Mouse (Mus musculus) lung, postnatal 0 days (tissue): ENCODE results near the gene Oaz2. TPM values are rescaled to one million over a fixed set of nuclear protein-coding genes. Genes with fewer than 3 reads are reported as not detected.

Experiments used
- ATAC-seq: fragments of 200-750 bp; cut with Nextera tagmentation; 2 replicates; pipeline ENCODE4 v1.8.0; 2017; ENCODE audit warnings: moderate library complexity
- DNase-seq: peaks from one replicate; pipeline ENCODE4 v3.0.0-alpha.2; 2016; ENCODE audit warnings: low spot score
- H3K27ac ChIP-seq: fragments of 300-500 bp; sonication (generic); 2 replicates; pipeline ENCODE4 v1.5.1; 2014; ENCODE audit warnings: antibody characterized with exemption, mild to moderate bottlenecking, low read length, mixed read lengths
- H3K27me3 ChIP-seq: fragments of 300-500 bp; sonication (generic); replicated peaks from 2 replicates; pipeline ENCODE4 v1.6.1; 2014; ENCODE audit warnings: low read length, mixed read lengths; ENCODE audit not compliant: insufficient read depth
- H3K36me3 ChIP-seq: fragments of 300-500 bp; sonication (generic); 2 replicates; pipeline ENCODE4 v1.6.1; 2014; ENCODE audit warnings: low read length, mixed read lengths; ENCODE audit not compliant: insufficient read depth
- H3K4me1 ChIP-seq: fragments of 300-500 bp; sonication (generic); 2 replicates; pipeline ENCODE4 v1.6.1; 2014; ENCODE audit warnings: antibody characterized with exemption, low read depth, low read length, mixed read lengths; ENCODE audit not compliant: insufficient read depth
- H3K4me2 ChIP-seq: fragments of 300-500 bp; sonication (generic); replicated peaks from 2 replicates; pipeline ENCODE4 v1.6.1; 2014; ENCODE audit warnings: low read depth, mild to moderate bottlenecking, low read length, moderate library complexity, mixed read lengths
- H3K4me3 ChIP-seq: fragments of 300-500 bp; sonication (generic); 2 replicates; pipeline ENCODE4 v1.5.1; 2014; ENCODE audit warnings: low read depth, low read length
- H3K9ac ChIP-seq: fragments of 300-500 bp; sonication (generic); replicated peaks from 2 replicates; pipeline ENCODE4 v1.6.1; 2014; ENCODE audit warnings: low read depth, mild to moderate bottlenecking
- H3K9me3 ChIP-seq: fragments of 300-500 bp; sonication (generic); 2 replicates; pipeline ENCODE4 v1.6.1; 2016; ENCODE audit warnings: low read length, mixed read lengths
- CTCF ChIP-seq: IDR thresholded peaks from 2 replicates; pipeline ENCODE4 v1.5.1; 2016; ENCODE audit warnings: antibody characterized with exemption, mild to moderate bottlenecking
- EP300 ChIP-seq: IDR thresholded peaks from 2 replicates; pipeline ENCODE4 v1.6.1; 2016; ENCODE audit warnings: antibody characterized with exemption, mild to moderate bottlenecking, control low read depth
- WGBS: fragments of 180-500 bp; shearing (Covaris S2); extraction: QIAGEN DNeasy Blood & Tissue Kit; methylation state at CpG from one replicate; pipeline ENCODE4 v1.1.7; 2014; 5-methylcytosine and 5-hydroxymethylcytosine counted together
- polyA plus RNA-seq: library from polyadenylated mRNA; unstranded; fragments of >200 nt; fragmentation: Nextera tagmentation; extraction: Ambion mirVana; gene quantifications from 2 replicates; pipeline ENCODE4 v1.2.1, GENCODE M21; 2015

Gene Oaz2
- polyA plus RNA-seq, 1 experiment from 2014 or later, result 649 TPM

DNA sequence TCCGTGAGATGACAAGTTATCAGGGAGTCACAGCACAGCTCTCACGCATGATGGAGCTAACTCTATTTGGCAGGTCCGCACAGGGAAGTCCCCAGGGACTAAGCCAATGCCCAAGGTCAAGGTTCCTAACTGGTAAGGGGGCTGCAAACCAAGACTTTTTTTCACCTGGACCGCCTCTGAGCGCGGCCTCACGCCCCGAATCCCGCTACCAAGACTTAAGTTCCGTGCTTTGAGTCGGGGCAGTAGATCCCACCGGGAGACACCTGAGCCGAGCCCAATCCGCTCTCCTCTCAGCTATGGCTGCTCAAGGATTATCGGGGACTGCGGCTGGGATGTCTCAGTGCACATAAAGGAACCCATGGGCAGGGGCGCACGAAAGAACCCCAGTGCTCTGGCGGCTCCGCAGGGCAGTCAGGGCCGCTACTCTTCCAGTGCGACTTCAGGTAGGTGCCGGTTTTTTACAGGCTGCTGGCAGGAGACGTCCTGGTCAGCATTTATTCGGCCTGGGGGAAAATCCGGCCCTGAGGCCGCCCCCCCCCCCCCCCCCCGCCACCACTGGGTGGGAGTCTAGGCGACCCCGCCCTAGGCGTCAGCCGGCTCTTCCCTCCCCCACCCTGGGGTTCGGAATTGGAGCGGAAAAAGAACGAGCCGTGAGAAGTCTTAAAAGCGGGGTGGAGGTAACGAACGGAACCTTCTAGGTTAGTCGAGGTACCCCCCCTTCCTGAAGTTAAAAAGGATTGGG lies 38.6 kb upstream of the Oaz2 start, which contains the start of gene Rbpms2:
Gene Rbpms2, plus strand, starts transcription at position 624 of the 742 bp plus-strand sequence.
- Histone ChIP-seq H3K27ac (0 out of 2 replicates have a peak within 1 kb of the TSS, but pooled peaks have one; percentile 14), H3K4me2 (peak within 1 kb of the TSS; percentile 98), H3K27me3 (no peaks in the 10 kb centered on the region), H3K9ac (peak within 1 kb of the TSS; percentile 34), H3K4me1 (no peaks in the 10 kb centered on the region), H3K4me3 (peak within 1 kb of the TSS; percentile 62), H3K36me3 (no peaks in the 10 kb centered on the region), H3K9me3 (no peaks in the 10 kb centered on the region)
- 4% methylated on average over 33 of the region's 40 CpGs for WGBS
- 0 out of 2 replicates have a peak, but pooled peaks have one; percentile 12 for ATAC-seq
- TF ChIP-seq EP300, result no peak
- TF ChIP-seq CTCF, result no peak
- DNase-seq, result peak; percentile 48

DNA sequence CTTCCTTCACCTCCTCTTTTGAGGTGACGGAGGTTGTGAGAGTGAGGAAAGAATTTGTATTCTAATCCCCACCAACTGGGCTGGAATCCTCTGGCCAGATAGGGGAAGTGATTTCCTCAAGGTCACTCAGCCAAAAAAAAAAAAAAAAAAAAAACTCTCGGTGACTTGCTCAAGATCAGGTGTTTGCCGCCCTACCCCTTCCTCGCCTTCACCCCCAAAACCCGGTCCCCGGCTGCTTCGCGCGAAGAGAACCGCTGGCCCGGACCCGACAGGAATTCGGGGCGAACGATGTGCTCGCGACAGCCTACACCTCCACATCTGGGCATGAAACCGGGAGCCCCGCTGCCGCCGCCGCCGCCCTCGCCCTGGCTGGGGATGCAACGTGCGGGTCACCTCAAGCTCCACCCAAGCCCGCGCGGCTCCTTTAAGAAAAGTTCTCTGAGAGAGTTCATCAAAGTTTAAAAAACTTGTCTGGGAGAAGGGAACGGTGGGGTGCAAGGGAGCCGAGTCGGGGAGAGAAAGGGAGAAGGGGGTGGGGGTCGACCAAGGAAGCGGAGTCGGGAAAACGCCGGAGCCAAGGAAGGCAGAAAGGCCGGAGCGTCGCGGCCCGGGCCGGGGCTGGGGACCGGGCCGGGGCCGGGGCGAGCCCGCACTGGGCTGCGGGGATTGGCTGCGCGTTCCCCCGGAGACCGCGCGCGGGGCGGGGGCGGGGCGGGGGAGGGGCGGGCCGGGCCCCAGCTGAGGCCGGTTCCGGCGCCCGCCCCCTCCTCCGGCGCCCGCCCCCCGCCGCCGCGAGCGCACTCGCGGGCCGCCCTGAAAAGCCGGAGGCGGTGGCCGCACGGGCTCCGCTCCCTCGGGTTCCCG lies 37.8 kb upstream of the Oaz2 start:
- Histone ChIP-seq H3K4me2 (peak overlapping the region; percentile 98), H3K4me3 (peak overlapping the region; percentile 62), H3K9me3 (no peaks in the 10 kb centered on the region), H3K27me3 (no peaks in the 10 kb centered on the region), H3K27ac (0 out of 2 replicates have a peak overlapping the region, but pooled peaks have one; percentile 14), H3K36me3 (no peaks in the 10 kb centered on the region), H3K9ac (peak overlapping the region; percentile 34), H3K4me1 (no peaks in the 10 kb centered on the region)
- DNase-seq, result peak; percentile 64
- under 1% methylated on average over 36 of the region's 83 CpGs for WGBS
- no peak for TF ChIP-seq CTCF
- TF ChIP-seq EP300, result no peak
- ATAC-seq, result peak; percentile 95

DNA sequence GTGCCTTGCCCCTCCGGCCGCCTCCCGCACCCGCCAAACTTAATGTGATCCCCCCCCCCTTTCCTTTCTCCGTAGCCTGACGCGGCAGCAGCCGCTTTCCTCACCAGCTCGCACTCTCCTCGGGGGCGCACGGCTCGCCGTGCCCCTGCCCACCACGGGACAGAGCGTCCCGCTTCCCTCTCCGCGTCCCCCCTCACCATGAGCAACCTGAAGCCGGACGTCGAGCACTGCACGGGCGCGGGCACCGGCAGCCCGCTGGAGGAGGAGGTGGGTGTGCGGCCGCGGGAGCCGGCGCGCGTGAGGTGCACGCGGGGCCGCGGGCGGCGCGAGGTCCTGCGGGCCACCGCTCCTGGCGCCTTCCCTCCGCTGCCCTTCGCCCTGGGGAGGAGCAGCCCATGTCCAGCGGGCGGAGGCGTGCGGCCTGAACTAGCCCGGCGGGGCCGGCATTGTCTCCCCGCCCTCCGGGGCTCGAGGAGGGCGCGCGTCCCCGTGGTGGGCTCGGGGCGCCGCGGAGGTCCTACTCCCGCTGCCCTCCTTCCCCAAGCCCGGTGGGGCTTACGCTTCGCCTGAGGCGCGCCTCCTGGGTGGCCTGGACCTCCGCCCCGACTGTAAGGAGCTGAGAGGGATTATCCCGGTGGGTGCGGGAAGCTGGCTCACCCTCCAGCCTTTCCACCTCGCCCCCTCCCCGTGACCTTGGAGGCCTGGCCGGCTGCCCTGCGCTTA lies 37.0 kb upstream of the Oaz2 start:
- 3% methylated on average over 48 of the region's 78 CpGs for WGBS
- peak overlapping the region; percentile 9; the same call in 1 of the 2 replicates for H3K9ac ChIP-seq
- peak overlapping the region; percentile 62 for H3K4me3 ChIP-seq
- 0 out of 2 replicates have a peak overlapping the region, but pooled peaks have one; percentile 14 for H3K27ac ChIP-seq
- H3K4me1 ChIP-seq, result no peaks in the 10 kb centered on the region
- H3K9me3 ChIP-seq, result no peaks in the 10 kb centered on the region
- ATAC-seq (peak; percentile 56), DNase-seq (peak; percentile 46)
- H3K27me3 ChIP-seq, result no peaks in the 10 kb centered on the region
- TF ChIP-seq EP300 (no peak), CTCF (no peak)
- no peaks in the 10 kb centered on the region for H3K36me3 ChIP-seq
- H3K4me2 ChIP-seq, result peak overlapping the region; percentile 98

DNA sequence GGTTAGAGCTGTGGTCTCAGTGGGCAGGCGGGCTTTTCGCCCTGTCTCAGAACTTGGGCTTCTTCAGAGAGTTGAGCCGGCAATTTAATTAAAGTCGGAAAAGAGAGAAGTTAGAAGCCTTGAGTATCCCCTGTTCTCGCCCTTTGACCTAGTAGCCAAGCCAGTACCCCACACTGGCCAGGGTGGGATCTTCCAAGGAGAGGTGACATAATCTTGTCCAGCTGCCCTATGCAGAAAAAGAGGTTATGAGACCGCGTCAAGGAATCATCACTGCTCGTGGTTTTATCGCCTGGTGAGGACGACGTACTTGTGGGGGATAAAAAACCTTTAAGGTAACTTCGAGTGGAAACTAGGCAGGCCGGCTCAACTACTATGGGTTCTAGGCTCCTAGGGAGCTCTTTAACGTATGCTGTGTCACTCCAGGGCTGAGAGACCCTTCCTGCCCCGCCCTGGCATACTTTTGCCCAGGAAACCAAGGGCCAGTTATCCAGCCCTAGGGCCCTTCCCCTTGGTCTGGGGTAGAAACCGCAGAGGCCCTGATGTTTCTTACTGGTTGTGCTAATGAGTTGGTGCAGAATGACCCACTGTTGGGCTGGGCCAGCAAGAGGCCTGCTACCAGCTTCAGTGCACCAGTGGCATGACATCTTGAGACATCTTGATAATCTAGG lies 36.3 kb upstream of the Oaz2 start:
- 34% methylated on average over 16 of the region's 16 CpGs for WGBS
- no peaks in the 10 kb centered on the region for H3K36me3 ChIP-seq
- H3K4me3 ChIP-seq, result peak overlapping the region; percentile 62
- ATAC-seq (no peak), DNase-seq (no peak)
- H3K27ac ChIP-seq, result no peak overlapping the region
- H3K27me3 ChIP-seq, result no peaks in the 10 kb centered on the region
- H3K9ac ChIP-seq, result no peak overlapping the region
- peak overlapping the region; percentile 98 for H3K4me2 ChIP-seq
- no peaks in the 10 kb centered on the region for H3K4me1 ChIP-seq
- TF ChIP-seq EP300 (no peak), CTCF (no peak)
- no peaks in the 10 kb centered on the region for H3K9me3 ChIP-seq

DNA sequence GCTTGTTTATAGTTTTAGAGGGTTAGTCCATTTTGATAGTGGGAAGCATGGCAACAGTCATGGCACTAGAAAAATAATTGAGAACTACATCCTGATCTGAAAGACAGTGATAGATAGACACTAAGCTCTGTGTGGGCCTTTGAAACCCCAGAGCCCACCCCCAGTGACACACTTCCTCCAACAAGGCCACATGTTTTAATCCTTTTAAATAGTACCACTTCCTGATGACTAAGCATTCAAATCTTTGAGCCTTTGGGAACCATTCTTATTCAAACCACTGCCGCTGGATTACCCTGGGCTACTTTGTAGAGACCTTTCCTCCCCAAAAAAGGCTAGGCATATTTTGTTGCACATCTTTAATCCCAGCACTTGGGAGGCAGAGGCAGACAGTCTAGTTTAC lies 32.0 kb upstream of the Oaz2 start:
- no peaks in the 10 kb centered on the region for H3K9me3 ChIP-seq
- no peak overlapping the region for H3K27ac ChIP-seq
- no peaks in the 10 kb centered on the region for H3K27me3 ChIP-seq
- H3K9ac ChIP-seq, result no peak overlapping the region
- ATAC-seq (no peak), DNase-seq (no peak)
- H3K4me1 ChIP-seq, result no peaks in the 10 kb centered on the region
- TF ChIP-seq CTCF (no peak), EP300 (no peak)
- H3K36me3 ChIP-seq, result no peaks in the 10 kb centered on the region
- 63% methylated on average over 1 of the region's 1 CpGs for WGBS
- H3K4me3 ChIP-seq, result no peak overlapping the region
- H3K4me2 ChIP-seq, result no peak overlapping the region
